Mouse (Mus musculus) MN1 (cell line): Measurements from ENCODE around the gene Atp1a1.
A peak's percentile ranks its signal among the peaks of the same experiment; 100 is the strongest.

Source experiments
- DNase-seq: peaks from one replicate; pipeline ENCODE4 v3.0.0-alpha.2; 2016; ENCODE audit warnings: low spot score

The Atp1a1 gene

DNA sequence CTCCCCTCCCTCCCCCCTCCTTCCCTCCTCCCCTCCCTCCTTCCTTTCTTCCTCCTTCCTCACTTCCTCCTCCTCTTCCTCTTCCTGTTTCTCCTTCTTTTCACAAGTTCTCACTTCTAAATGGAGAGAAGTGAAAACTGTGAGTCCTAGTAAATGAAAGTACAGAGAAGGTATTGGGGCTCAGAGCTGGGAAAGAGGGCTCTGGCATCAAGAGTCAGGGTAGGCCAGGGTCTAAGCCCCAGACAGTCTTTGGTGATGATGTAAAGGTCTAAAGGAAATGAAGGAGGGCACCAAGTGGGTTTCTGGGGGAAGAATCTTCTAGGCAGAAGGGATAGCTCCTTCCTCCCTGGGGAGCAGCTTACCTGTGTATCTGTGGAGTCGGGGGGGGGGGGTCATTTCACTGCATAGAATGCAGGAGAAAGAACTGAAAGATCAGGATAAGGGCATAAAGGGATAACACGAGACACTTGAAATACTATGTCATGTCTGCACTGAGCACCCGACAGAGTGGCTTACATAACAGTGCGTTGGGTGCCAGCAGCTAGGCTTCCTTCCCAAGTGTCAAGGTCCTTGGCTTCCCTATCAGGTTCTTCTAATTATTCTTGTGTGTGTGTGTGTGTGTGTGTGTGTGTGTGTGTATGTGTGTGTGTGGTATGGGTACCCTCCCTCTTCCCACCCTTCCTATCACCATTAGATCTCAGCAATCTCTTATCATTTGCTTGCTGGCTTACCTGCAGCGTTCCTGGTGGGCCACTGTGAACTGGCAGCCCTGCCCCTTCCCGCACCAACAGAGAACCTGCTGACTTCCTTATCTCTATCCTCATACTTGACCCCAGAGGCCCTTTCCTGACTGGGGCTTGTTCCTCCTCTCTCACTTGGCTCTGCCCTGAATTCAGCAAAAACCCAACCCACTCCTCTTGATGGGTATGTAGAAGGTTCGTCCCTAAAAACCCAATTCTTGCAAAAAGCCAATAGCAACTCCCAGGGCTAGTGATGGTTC lies 51.6 kb downstream of the Atp1a1 start:
- DNase-seq: no peak

DNA sequence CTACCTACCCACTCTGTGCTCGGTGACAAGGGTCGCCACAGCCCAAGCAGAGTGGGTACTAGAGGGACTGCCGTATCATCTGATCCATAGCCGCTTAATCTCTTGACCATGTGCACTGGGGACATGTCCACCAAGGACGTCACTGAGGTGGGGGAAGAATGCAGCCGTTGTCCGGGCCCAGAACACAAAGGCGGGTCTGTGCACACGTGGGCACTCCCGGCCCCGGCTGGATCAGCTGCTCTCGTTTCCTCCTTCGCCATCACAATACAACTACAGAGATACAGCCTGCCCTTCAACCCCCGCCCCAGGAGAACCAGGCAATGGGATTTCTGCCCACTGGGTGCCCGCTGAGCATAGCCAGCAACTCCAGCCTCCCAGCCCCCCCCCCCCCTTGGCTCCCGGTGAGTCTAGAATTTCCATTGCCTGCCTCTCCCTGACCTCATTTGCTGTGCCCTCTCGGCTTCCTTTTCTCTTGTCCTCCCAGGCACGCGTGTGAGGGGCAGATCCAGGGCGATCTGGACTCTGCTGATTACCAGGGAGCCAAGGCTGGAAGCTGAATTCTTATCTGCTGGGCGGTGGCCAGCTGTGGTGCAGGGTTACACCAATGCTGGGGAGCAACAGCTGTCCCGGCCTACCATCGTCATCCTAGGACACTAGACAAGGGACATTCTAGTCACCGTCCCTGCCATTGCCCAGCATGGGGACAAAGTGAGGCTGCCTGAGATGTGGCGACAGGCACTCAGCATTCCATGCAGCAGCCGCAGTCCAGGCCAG lies 52.8 kb downstream of the Atp1a1 start:
- peak; percentile 36 for DNase-seq

DNA sequence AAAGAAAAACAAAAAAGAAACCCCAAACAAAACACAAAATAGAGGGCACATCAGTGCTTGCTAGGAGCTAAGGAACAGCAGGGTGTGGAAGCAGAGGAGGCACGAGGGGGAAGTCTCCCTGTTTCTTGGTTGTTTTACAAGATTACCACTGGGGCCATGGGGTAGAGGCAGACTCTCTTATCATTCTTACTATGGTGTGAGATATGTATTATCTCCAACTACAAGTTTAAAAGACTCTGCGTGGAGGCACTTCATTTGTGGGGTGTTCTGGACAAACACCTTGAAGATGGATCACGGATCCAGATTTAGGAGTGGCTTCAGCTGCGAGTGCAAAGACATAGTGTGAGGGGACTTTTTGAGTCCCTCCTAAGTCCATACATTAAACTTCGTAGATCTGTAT lies 54.7 kb downstream of the Atp1a1 start:
- no peak for DNase-seq

DNA sequence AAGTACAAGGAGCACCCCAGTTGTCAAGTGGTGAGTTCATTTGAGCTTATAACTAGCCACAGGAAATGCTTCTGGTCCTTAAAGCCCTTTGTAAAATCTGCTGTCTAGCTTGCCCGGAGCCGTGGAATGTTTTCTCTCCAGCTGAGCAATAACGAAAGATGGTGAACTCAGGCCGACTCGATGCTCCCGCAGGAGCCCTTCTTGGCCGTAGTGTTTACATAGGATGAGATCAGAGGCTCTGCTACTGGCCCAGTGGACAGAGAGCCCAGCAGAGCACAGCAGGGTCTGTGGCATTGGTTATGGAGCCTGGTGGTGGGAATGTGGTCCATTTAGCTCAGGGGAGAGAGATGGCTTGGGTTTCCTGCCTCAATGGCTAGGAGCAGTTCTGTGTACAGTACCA lies 60.4 kb downstream of the Atp1a1 start:
- DNase-seq: no peak

DNA sequence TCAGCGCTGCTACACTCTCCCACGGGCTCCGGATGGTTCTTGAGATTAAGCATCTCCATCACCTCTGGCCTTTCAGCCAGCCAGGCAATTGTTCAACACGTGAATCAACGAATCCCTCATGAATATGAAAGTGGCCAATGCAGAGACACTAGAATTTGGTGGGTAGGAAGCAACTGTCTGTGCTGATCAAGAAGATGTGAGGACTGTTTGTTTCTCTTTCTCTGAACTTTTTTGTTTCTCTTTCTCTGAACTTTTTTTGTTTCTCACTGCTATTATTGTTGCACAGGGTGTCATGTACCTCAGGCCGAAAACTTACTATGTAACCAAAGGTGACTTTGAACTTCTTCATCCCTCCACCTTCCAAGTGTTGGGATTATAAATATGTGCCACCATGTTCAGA lies 62.9 kb downstream of the Atp1a1 start:
- no peak for DNase-seq

DNA sequence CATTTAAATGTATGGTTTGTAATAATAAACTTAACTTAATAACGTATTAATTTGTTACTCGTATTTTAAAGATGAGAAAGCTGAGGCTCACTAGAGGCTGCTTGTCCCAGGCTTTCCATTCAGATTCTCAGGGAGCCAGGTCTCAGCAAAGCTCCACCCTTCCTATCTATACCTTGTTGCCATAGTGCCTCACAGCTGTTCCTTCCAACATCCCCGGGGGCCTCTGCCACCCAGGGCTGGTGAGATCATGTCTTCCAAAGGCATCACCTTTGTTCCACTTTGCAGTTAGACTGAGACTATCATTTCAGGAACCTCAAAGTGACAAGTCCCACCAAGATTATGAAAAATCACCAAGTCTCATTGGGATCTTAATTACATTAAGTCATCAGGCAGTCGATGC lies 63.9 kb downstream of the Atp1a1 start:
- no peak for DNase-seq

DNA sequence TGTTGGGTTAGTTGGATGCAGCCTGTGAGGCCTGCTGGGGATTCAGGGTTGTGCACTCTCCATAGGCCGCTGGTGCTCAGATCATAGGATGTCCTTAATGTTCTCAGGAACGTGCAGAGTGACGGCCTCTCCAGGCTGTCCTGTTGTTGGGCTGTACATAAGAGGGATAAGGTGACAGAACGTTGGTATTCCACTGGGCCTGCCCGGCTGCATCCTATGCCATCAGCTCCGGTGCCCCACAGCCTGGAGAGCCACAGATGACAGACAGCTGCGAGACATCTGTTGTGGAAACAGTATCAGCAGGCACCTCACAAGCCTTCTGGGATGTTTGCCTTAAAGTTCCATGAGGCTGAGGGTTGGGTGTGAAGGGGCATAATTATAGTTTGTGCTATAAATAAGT lies 68.2 kb downstream of the Atp1a1 start:
- DNase-seq: no peak

DNA sequence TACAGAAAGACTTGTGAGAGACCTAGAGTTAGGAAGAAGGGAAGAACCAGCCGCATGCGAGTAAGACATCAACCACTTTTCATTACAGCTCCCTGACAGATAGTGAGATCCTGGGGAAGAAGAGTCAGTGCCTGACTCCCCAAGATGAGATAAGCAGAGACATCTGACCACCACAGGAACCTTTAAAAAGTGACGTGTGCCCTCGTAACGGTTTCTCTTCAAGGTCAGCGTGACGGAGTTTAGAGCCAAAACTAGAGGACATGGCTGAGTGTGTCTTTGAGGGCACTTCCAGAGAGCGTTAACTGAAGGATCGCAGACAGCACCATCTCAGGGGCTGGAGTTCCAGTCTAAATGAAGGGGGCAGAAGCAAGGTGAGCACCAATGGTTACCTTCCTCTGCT lies 70.2 kb downstream of the Atp1a1 start:
- no peak for DNase-seq

DNA sequence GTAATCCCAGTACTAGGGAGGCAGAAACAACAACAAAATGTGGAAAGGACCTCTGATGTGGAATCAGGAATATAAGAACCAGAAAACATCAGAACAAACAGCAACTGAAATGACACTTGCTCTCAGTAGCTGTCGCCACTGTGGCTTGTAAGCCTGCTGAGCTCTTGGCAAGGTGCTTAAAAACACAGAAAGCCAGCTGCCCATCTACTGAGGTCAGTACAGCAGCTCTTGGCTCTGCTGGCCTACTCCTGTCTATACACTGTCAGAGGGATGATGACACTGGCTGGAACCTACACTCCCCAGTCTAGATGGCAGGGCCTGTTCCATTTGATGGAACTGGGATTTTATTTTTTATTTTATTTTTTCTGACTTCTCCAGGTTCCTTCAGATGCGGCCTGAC lies 71.1 kb downstream of the Atp1a1 start:
- DNase-seq: peak; percentile 60

DNA sequence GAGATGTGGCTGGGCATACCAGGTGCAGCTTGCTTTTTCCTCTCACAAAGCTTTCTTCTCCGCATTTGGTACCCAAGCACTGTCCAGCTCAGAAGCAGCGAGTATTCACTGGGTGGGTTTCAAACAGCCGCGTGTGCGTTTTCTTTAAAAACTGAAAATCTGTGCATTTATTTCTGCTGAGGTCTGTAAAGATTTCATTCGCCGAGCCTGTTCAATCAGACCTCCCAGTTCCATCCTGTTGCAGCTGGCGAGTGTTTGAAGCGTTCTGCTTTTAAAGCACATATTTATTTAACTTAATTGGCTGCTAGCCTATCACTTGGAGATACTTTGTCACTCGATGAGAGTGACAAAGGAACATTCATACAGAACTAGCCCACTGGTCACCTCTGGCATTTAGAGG lies 73.6 kb downstream of the Atp1a1 start:
- no peak for DNase-seq

DNA sequence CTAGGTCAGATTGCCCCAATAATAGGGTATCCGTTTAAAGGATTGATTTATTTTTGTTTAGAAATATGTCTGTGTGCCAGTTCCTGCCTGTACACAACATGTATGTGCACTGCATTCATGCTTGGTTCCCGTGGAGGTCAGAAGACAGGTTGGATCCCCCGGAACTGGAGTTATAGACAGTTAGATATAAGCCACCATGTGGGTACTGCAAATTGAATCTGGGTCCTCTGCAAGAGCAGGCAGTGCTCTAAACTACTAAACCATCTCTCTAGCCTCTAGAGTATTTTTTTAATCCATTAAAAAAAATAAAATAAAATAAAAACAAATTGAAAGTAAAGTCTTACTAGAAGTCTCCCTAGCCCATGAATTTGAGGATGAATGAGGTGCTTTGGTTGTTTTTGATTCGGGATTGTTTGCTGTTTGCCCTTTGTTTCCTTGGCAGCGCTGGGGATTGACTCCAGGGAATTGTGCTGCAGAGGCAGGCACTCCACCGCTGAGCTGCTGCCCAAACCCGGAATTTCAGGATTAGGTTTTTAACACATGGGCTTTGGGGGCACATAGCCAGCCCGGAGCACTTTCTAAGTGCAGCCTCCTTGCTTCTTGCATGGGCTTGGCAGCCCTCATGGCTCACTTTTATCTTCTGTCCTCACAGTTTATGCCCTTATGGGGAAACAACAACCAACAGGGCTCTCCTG lies 75.4 kb downstream of the Atp1a1 start:
- peak; percentile 76 for DNase-seq

DNA sequence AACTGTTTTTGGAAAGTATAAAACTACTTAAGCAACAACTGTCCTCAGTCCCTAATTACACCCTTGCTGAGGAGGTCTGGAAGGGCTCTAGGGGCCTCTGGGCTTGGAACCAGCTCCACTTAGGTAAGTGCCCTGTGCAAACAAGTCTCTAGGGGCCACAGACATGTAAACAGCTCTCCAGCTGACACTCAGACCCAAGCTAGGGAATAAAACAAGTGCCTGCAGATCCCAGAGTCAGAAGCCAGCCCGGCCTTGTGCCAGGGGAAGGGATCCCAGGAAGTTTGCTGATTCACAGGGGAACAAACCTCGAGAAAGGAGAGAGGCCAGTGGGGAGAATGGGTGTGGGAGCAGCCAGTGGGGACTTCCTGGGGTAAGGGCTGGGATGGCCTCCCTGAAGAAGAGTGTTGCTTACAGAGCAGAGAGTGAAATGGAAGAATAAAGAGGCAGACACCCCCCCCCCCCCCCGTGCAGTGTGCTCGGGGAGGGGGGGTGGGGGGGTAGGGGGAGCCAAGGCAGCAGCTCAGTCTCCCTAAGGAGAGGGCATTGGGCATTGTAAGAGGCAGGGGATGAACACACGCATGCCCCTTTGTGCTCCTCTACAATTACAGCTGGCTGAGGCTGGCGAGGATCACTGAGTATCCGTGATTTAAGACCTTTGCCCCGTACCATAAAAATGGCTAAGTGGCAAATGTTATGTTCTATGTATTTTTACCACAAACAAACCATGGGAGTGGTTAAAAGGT lies 76.2 kb downstream of the Atp1a1 start:
- DNase-seq: peak; percentile 80

DNA sequence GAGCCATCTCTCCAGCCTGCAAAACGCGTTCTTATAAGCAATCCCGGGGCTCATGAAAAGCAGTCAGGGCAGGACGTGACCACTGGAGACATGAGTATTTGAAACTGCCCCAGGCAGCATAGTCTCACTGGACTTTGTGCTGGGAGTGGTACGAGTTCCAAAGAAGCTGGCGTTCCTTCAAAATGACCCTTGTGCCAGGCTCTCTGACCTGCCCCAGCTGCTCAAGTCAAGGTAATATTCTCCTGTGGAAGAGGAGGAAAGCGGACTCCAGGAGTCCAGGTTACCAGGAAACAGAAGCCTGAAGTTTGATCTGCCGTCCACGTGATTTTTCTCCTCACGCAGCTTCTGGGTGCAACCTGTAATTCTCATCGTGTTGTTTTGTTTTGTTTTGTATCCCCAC lies 77.9 kb downstream of the Atp1a1 start:
- DNase-seq: no peak
